Mouse (Mus musculus) small intestine, adult 2 months (tissue): Measurements from ENCODE around the gene Rps15a.

Experiments used
- CTCF ChIP-seq: fragments of 200-500 bp; IDR thresholded peaks from 2 replicates; pipeline ENCODE4 v1.5.1; 2012; ENCODE audit warnings: low read depth, mild to moderate bottlenecking, control low read depth, inconsistent platforms, low read length, moderate library complexity, mixed read lengths; ENCODE audit not compliant: insufficient replicate concordance, insufficient read length; ENCODE audit errors: extremely low read depth
- POLR2A ChIP-seq: fragments of 200-500 bp; IDR thresholded peaks from 2 replicates; pipeline ENCODE4 v1.6.1; 2012; ENCODE audit warnings: low read depth, mild to moderate bottlenecking, control low read depth, inconsistent platforms, low read length, moderate library complexity

GRCm38 (mm10) chr7:118141271-118141670 is 25.3 kb upstream of the Rps15a start:
- TF ChIP-seq POLR2A (no peak), CTCF (no peak)
